Mouse (Mus musculus): ENCODE measurements around the gene Glod4. TPM values are rescaled to one million over a fixed set of nuclear protein-coding genes. Genes with fewer than 3 reads are reported as not detected.

The Glod4 gene
- polyA plus RNA-seq, 1 experiment from 2014 or later: 125 TPM

DNA sequence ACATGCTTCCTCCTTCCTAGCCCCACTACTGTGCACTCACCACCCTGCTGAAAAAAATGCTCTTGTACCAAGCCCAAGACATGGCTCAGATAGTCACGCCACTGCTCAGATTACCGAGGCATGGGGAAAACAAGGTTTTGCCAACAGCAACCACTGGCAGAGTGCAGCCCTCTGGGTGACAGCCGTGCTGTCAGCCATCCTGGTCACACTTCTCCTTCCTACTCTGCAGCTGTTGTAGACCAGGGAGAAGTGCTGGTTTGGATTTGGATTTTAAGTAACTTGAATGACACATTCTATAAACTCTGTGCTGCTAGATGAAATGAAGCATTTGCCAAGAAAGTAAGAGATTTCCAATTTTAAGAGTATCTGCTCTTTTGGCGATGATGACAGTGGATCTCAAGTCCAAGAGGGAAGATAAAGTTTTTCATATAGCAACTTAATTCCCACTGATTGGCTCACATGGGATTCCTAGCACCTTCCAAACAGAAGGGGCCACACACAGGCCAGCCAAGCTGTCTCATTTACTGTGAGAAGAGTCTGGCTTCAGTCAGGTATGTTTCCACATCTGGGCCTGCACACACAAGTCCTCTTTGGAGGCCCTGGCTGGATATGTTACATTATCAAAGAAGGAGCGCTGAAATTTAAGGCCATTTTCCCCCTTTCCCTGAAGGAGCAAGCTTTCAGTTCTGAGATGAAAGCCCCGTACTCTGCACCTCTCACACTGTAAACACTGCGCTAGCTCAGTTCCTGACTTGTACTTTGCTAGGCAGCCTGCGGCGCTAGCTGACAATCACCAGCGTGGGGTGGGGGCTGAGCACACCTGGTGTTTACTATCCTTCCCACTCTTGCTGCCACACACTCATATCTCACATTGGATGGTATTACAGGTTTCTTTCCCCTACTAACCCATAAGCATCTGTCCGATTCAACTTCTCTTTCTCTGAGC lies 136.7 kb downstream of the Glod4 start:
- no peak for DNase-seq (ENCODE audit: low spot score)
- 92% methylated on average over 11 of the region's 11 CpGs for WGBS
- H3K4me3 ChIP-seq (ENCODE audit: low read depth, low read length): no peak overlapping the region

DNA sequence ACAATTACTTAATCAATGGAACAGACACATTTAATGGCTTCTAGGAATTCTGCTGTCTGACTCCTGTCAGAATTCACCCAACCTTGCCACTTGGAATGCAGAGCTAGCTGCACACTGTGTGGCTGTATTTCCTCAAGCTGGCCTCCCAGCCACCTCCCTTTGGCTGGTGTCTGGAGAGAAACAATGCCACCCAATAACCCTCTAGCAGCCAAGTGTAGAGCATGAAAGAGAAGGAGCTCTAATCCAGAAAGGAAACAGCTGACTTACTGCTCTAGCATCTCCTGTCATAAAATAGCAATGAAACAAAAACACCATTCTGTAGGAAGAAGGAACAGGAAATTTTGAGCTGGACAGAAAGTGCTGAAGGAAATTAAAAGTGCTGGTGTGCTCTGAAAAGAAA lies 142.4 kb downstream of the Glod4 start:
- Histone ChIP-seq H3K27me3 (ENCODE audit: control insufficient read depth, insufficient read depth, low read length) (no peaks in the 10 kb centered on the region), H3K4me1 (replicated peaks; ENCODE audit: control insufficient read depth, insufficient read depth, low read length) (no peaks in the 10 kb centered on the region), H3K4me2 (ENCODE audit: low read depth, low read length, severe bottlenecking) (no peak overlapping the region), H3K4me3 (ENCODE audit: low read depth, low read length) (no peak overlapping the region), H3K9ac (ENCODE audit: low read length) (no peak overlapping the region), H3K36me3 (ENCODE audit: control insufficient read depth, insufficient read depth, low read length) (no peaks in the 10 kb centered on the region), H3K9me3 (ENCODE audit: control insufficient read depth, low read length) (no peaks in the 10 kb centered on the region), H3K27ac (ENCODE audit: low read depth, low read length) (no peak overlapping the region)
- DNase-seq (ENCODE audit: low spot score) (no peak), ATAC-seq (replicated peaks; ENCODE audit: low FRiP score) (no peak)

More for the DNA sequence above, 136.7 kb downstream of the Glod4 start:
- H3K36me3 ChIP-seq (ENCODE audit: control insufficient read depth, insufficient read depth, low read length): no peaks in the 10 kb centered on the region
- no peaks in the 10 kb centered on the region for H3K9me3 ChIP-seq (ENCODE audit: control insufficient read depth, low read length)
- H3K27me3 ChIP-seq (ENCODE audit: control insufficient read depth, insufficient read depth, low read length): no peaks in the 10 kb centered on the region
- no peaks in the 10 kb centered on the region for H3K4me1 ChIP-seq (replicated peaks; ENCODE audit: control insufficient read depth, insufficient read depth, low read length)
- H3K27ac ChIP-seq (ENCODE audit: low read depth, low read length): no peak overlapping the region
- ATAC-seq (replicated peaks; ENCODE audit: low FRiP score): no peak
- H3K9ac ChIP-seq (ENCODE audit: low read length): no peak overlapping the region
- no peak overlapping the region for H3K4me2 ChIP-seq (ENCODE audit: low read depth, low read length, severe bottlenecking)

DNA sequence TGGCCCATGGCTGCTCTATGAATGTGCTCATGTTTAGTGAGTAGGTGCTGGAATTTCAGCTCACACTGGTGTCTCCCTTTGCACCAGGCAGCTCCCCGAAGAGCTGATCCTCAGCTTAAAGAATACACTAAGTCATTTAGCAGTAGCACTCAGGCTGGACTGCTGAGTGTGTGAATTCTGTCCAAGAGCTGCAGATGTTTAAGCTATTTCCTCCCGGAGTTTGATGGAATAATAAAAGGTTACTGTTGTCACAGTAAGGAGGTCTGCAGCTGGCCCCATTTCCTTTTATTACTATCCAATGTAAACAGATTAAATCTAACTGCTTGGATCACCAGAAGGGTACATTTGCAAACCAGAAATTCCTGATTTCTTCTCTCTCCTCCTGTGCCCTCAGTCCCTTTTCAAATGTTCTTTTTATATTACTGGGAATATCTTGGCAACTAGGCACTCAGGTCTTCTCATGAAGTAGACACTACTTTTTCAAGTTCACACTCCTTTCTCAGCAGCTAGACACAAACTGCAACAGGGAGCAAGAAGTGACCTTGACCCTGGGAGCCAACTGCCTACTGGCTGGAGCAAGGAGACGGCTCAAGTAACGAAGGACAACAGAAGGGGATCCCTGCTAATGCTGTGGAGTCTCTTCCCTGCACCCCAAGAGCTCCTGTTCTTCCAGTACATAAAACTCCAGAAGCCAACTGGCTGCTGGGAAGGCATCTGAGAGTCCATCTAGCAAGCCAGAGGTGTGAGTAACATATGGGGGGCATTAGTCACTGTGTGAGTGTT lies 144.1 kb downstream of the Glod4 start:
- DNase-seq (ENCODE audit: low spot score): no peak
- no peak overlapping the region for H3K4me3 ChIP-seq (ENCODE audit: low read depth, low read length)
- H3K9ac ChIP-seq (ENCODE audit: low read length): no peak overlapping the region
- no peaks in the 10 kb centered on the region for H3K9me3 ChIP-seq (ENCODE audit: control insufficient read depth, low read length)
- no peaks in the 10 kb centered on the region for H3K36me3 ChIP-seq (ENCODE audit: control insufficient read depth, insufficient read depth, low read length)
- ATAC-seq (replicated peaks; ENCODE audit: low FRiP score): no peak
- no peak overlapping the region for H3K27ac ChIP-seq (ENCODE audit: low read depth, low read length)
- 80% methylated on average over 4 of the region's 4 CpGs for WGBS
- no peaks in the 10 kb centered on the region for H3K27me3 ChIP-seq (ENCODE audit: control insufficient read depth, insufficient read depth, low read length)
- no peak overlapping the region for H3K4me2 ChIP-seq (ENCODE audit: low read depth, low read length, severe bottlenecking)
- no peaks in the 10 kb centered on the region for H3K4me1 ChIP-seq (replicated peaks; ENCODE audit: control insufficient read depth, insufficient read depth, low read length)

DNA sequence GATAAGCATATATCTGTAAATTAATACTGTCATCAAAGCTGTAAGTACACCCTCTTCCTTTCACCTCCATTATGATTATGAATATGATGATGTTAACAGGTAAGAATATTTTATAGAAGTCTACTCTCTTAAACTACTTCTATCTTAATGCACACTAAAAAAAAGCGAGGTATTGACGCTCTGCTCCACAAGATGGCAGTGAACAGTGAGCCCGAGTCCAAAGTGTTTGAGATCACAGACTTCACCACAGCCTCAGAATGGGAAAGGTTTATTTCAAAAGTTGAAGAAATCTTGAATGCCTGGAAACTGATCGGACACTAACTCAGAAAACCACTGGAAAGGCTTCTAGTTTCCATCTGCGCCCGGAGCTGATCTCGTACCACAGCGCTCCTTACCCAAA lies 149.9 kb downstream of the Glod4 start:
- Histone ChIP-seq H3K9ac (ENCODE audit: low read length) (no peak overlapping the region), H3K9me3 (ENCODE audit: control insufficient read depth, low read length) (no peaks in the 10 kb centered on the region), H3K27me3 (ENCODE audit: control insufficient read depth, insufficient read depth, low read length) (no peaks in the 10 kb centered on the region), H3K27ac (ENCODE audit: low read depth, low read length) (no peak overlapping the region), H3K36me3 (ENCODE audit: control insufficient read depth, insufficient read depth, low read length) (no peaks in the 10 kb centered on the region), H3K4me2 (ENCODE audit: low read depth, low read length, severe bottlenecking) (no peak overlapping the region), H3K4me1 (replicated peaks; ENCODE audit: control insufficient read depth, insufficient read depth, low read length) (no peaks in the 10 kb centered on the region), H3K4me3 (ENCODE audit: low read depth, low read length) (no peak overlapping the region)
- 94% methylated on average over 8 of the region's 8 CpGs for WGBS
- ATAC-seq (replicated peaks; ENCODE audit: low FRiP score) (no peak), DNase-seq (ENCODE audit: low spot score) (no peak)

DNA sequence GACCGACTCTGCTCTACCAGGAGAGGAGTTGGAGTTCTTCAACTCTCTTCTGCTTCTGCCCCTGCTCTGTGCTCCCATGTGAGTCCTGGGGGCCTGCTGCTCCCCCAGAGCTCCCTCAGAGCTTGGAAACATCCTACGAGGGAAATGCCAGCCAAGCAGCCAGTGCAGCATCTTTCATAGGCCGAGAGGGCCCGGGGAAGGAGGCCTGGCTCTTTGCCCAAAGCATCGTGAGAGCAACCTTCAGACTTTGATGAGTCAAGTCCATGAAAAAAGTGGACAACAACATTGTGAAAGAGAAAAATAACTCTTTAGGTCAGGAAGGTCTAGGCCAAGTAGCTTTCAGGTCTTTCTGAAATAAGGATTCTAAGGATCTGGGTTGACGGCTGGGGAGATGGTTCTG lies 153.7 kb downstream of the Glod4 start:
- ATAC-seq (replicated peaks; ENCODE audit: low FRiP score) (no peak), DNase-seq (ENCODE audit: low spot score) (no peak)
- Histone ChIP-seq H3K4me3 (ENCODE audit: low read depth, low read length) (no peak overlapping the region), H3K4me1 (replicated peaks; ENCODE audit: control insufficient read depth, insufficient read depth, low read length) (no peaks in the 10 kb centered on the region), H3K36me3 (ENCODE audit: control insufficient read depth, insufficient read depth, low read length) (peaks cover 2% of the 10 kb centered on the region; the same call in 1 of the 2 replicates), H3K9me3 (ENCODE audit: control insufficient read depth, low read length) (no peaks in the 10 kb centered on the region), H3K27me3 (ENCODE audit: control insufficient read depth, insufficient read depth, low read length) (no peaks in the 10 kb centered on the region), H3K27ac (ENCODE audit: low read depth, low read length) (no peak overlapping the region), H3K9ac (ENCODE audit: low read length) (no peak overlapping the region), H3K4me2 (ENCODE audit: low read depth, low read length, severe bottlenecking) (no peak overlapping the region)
- 88% methylated on average over 6 of the region's 6 CpGs for WGBS

DNA sequence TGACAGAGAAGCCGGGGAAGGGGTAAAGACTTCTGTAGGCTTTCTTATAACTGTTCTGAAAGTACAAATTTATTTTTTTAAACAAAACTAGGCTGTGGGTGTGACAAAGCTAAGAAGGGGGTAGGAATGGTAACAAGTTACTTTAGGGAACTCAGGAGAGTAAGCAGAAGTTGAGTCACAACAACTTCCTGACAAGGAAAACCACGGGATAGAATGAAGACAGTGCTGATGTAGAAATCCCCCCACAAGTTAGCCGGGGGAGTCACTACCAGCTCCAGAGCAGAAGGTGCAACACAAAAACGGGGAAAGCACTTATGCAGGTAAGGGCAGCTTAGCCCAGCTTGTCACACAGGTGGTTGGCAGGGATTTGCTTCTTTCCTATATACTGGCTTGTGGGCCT lies 155.0 kb downstream of the Glod4 start:
- Histone ChIP-seq H3K4me3 (ENCODE audit: low read depth, low read length) (no peak overlapping the region), H3K27me3 (ENCODE audit: control insufficient read depth, insufficient read depth, low read length) (no peaks in the 10 kb centered on the region), H3K27ac (ENCODE audit: low read depth, low read length) (no peak overlapping the region), H3K9me3 (ENCODE audit: control insufficient read depth, low read length) (no peaks in the 10 kb centered on the region), H3K36me3 (ENCODE audit: control insufficient read depth, insufficient read depth, low read length) (peaks cover 2% of the 10 kb centered on the region; the same call in 1 of the 2 replicates), H3K9ac (ENCODE audit: low read length) (no peak overlapping the region), H3K4me2 (ENCODE audit: low read depth, low read length, severe bottlenecking) (no peak overlapping the region), H3K4me1 (replicated peaks; ENCODE audit: control insufficient read depth, insufficient read depth, low read length) (no peaks in the 10 kb centered on the region)
- 86% methylated on average over 4 of the region's 4 CpGs for WGBS
- DNase-seq (ENCODE audit: low spot score) (no peak), ATAC-seq (replicated peaks; ENCODE audit: low FRiP score) (no peak)

DNA sequence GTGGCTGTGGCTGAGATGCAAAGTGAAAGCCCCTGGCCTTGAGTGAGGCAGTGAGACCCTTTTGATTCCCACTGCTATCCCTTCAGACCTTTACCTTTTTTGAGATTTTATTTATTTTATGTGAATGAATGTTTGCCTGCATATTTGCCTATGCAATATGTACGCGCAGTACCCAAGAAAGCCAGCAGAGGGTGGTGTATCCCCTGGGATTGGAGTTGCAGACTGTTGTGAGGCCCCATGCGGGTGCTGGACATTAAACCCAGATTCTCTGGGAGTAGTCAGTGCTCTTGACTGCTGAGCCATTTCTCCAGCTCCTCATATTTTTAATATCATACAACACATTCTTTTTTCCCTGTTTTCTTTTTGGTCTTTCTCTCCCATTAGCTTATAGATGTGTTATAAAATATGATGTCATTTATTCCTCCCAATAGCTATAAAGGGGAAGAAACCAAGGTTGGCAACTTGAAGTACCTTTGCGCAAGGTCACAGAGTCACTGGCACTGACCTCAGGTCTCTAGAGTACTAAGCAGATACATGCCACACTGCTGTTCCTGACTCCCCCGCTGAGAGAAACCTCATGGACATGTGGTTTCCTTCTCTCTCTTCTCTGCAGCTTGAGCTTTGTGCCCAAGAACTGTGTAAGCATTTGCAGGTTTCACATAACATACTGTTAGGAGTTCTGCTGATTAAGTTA lies 157.5 kb downstream of the Glod4 start:
- no peak overlapping the region for H3K9ac ChIP-seq (ENCODE audit: low read length)
- H3K36me3 ChIP-seq (ENCODE audit: control insufficient read depth, insufficient read depth, low read length): peaks cover 2% of the 10 kb centered on the region; the same call in 1 of the 2 replicates
- 70% methylated on average over 5 of the region's 5 CpGs for WGBS
- DNase-seq (ENCODE audit: low spot score): peak; percentile 60
- no peak overlapping the region for H3K27ac ChIP-seq (ENCODE audit: low read depth, low read length)
- no peak for ATAC-seq (replicated peaks; ENCODE audit: low FRiP score)
- H3K4me1 ChIP-seq (replicated peaks; ENCODE audit: control insufficient read depth, insufficient read depth, low read length): no peaks in the 10 kb centered on the region
- H3K9me3 ChIP-seq (ENCODE audit: control insufficient read depth, low read length): no peaks in the 10 kb centered on the region
- no peak overlapping the region for H3K4me3 ChIP-seq (ENCODE audit: low read depth, low read length)
- H3K27me3 ChIP-seq (ENCODE audit: control insufficient read depth, insufficient read depth, low read length): no peaks in the 10 kb centered on the region
- H3K4me2 ChIP-seq (ENCODE audit: low read depth, low read length, severe bottlenecking): no peak overlapping the region

DNA sequence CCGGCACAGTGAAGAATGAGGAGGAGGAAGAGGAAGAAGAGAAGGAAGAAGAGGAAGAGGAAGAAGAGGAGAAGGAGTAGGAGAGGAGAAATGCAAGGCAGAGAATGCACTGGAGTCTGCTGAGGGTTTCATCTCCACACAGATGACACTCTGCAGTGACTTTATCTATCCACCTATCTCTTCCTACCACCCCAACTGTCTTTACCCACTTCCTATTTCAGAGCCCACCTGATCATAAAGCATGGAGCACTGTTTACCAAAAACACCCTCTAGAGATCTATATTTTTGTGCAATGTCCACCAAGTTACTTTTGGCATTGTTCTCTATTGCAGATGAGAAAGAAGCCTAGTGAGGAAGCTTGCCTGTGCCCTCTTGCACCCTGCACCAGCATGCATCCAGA lies 158.6 kb downstream of the Glod4 start:
- no peak for DNase-seq (ENCODE audit: low spot score)
- Histone ChIP-seq H3K36me3 (ENCODE audit: control insufficient read depth, insufficient read depth, low read length) (peaks cover 2% of the 10 kb centered on the region; the same call in 1 of the 2 replicates), H3K9me3 (ENCODE audit: control insufficient read depth, low read length) (no peaks in the 10 kb centered on the region), H3K27me3 (ENCODE audit: control insufficient read depth, insufficient read depth, low read length) (no peaks in the 10 kb centered on the region), H3K4me2 (ENCODE audit: low read depth, low read length, severe bottlenecking) (no peak overlapping the region), H3K27ac (ENCODE audit: low read depth, low read length) (no peak overlapping the region), H3K9ac (ENCODE audit: low read length) (no peak overlapping the region), H3K4me3 (ENCODE audit: low read depth, low read length) (no peak overlapping the region), H3K4me1 (replicated peaks; ENCODE audit: control insufficient read depth, insufficient read depth, low read length) (no peaks in the 10 kb centered on the region)
- WGBS: 91% methylated on average over 1 of the region's 1 CpGs
- no peak for ATAC-seq (replicated peaks; ENCODE audit: low FRiP score)

Measured in forebrain, embryonic 11.5 days (tissue).